10 mouse cellular contexts compared by ENCODE assay signal in the genomic region with DNA sequence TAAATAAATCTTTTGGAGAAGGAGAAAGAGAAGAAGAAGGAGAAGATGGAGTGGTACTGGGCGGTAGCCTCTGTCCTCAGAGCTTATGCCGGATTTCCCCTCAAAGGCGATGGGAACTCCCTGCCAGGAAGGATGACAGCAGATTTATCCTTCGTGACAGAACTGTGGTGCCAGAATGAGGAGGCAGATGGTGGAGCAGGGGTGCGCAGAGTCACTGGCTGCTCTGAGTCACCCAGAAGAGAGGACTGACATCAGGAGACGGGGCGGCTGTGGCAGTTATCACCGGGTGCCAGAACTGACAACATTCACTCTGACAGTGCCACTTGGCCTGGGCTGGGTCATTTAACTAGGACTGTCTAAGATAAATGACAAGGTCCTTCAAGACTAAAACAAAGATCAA. TPM values are rescaled to one million over a fixed set of nuclear protein-coding genes. Genes with fewer than 3 reads are reported as not detected.
DNase-seq lines count a peak whose midpoint lies in the region; ATAC-seq lines count a peak whose summit lies in the region.
"Had no signal": no experiment of that assay in that cellular context is flagged by ENCODE, and none has a peak within 500 bp of the region (broad histone marks: within the 10 kb centered on the region; RNA-seq: fewer than 3 reads in every experiment).

No protein-coding gene starts in this region.

- no peaks in the 10 kb centered on the region for H3K9me3 ChIP-seq in neural tube, embryonic 15.5 days (replicated peaks)
- H3K9me3 ChIP-seq: intestine, embryonic 15.5 days had no signal

- H3K27me3 ChIP-seq in neural tube, embryonic 15.5 days (replicated peaks) = no peaks in the 10 kb centered on the region

- ATAC-seq in neural tube, embryonic 15.5 days (ENCODE audit: low FRiP score) = no peak
- ATAC-seq: intestine, embryonic 15.5 days had no signal

- no peak overlapping the region for H3K4me3 ChIP-seq in neural tube, embryonic 15.5 days (replicated peaks)
- H3K4me3 ChIP-seq: heart, adult 2 months; intestine, embryonic 15.5 days had no signal

- no peak overlapping the region for H3K27ac ChIP-seq in neural tube, embryonic 15.5 days (replicated peaks)
- H3K27ac ChIP-seq: heart, adult 2 months; intestine, embryonic 15.5 days had no signal

- peaks cover 20% of the 10 kb centered on the region for H3K4me1 ChIP-seq in neural tube, embryonic 15.5 days

- H3K4me2 ChIP-seq in neural tube, embryonic 15.5 days = no peak overlapping the region
- H3K4me2 ChIP-seq: intestine, embryonic 15.5 days had no signal

- no peaks in the 10 kb centered on the region for H3K36me3 ChIP-seq in neural tube, embryonic 15.5 days
- H3K36me3 ChIP-seq: intestine, embryonic 15.5 days had no signal

- no peak overlapping the region for H3K9ac ChIP-seq in neural tube, embryonic 15.5 days (replicated peaks)
- H3K9ac ChIP-seq: intestine, embryonic 15.5 days had no signal

- intact Hi-C loops in left cerebral cortex, postnatal 10 days (cut with DNase I) = no loop called here

- WGBS in neural tube, embryonic 15.5 days = 73% methylated on average over 8 of the region's 8 CpGs

- peak; percentile 91 for DNase-seq in right cerebral cortex, adult 18-20 months
- no peak for DNase-seq in right cerebral cortex, postnatal 4 days
- DNase-seq in frontal cortex, adult 2 months (ENCODE audit: extremely low spot score in 1 of 2, low spot score in 1 of 2) = peak; percentile 84 to 90
- DNase-seq in left cerebral cortex, postnatal 10 days (ENCODE audit: extremely low spot score in 1 of 2, low spot score in 2 of 2) = peak; percentile 40 to 46
- DNase-seq in B cell, adult 2 months = no peak
- no peak for DNase-seq in natural killer cell, adult 2 months (ENCODE audit: low spot score in 2 of 2)
- DNase-seq: embryo, embryonic 11 days; heart, adult 2 months had no signal

RNA-seq across cellular contexts. Expression of a gene that starts 8.9 kb away (rescaled TPM):
- 6.9 and 8.4 TPM in 2 replicates for polyA plus RNA-seq in frontal cortex, adult 2 months (2012; rRNA removed)
- 1 to 10 TPM; 2.9 to 3.1 TPM for total RNA-seq in left cerebral cortex, postnatal 10 days (2021)
- 28.7 and 29.1 TPM in 2 replicates for polyA plus RNA-seq in neural tube, embryonic 15.5 days (2015; fragmentation: Nextera tagmentation; extraction: Ambion mirVana)

RNA-seq across cellular contexts. Expression of a gene that starts 38.3 kb away (rescaled TPM):
- 248 and 255 TPM in 2 replicates for polyA plus RNA-seq in frontal cortex, adult 2 months (2012; rRNA removed)
- 100 to 1,000 TPM; 218 to 234 TPM for total RNA-seq in left cerebral cortex, postnatal 10 days (2021)
- 226 and 288 TPM in 2 replicates for polyA plus RNA-seq in neural tube, embryonic 15.5 days (2015; fragmentation: Nextera tagmentation; extraction: Ambion mirVana)

RNA-seq across cellular contexts. Expression of a gene that starts 38.4 kb away (rescaled TPM):
- 1.2 and 2.3 TPM in 2 replicates for polyA plus RNA-seq in frontal cortex, adult 2 months (2012; rRNA removed)
- 1 to 10 TPM in 1 of 2 experiments, not detected in 1; 1.8 TPM for total RNA-seq in left cerebral cortex, postnatal 10 days (2021)
- 1.3 and 1.6 TPM in 2 replicates for polyA plus RNA-seq in neural tube, embryonic 15.5 days (2015; fragmentation: Nextera tagmentation; extraction: Ambion mirVana)
- total RNA-seq: heart, adult 2 months had no signal
- polyA plus RNA-seq: intestine, embryonic 15.5 days had no signal

RNA-seq across cellular contexts. Expression of a gene that starts 47.9 kb away (rescaled TPM):
- polyA plus RNA-seq in frontal cortex, adult 2 months (2012; rRNA removed) = not detected in 2 replicates
- total RNA-seq in left cerebral cortex, postnatal 10 days (2021) = not detected
- not detected in 2 replicates for polyA plus RNA-seq in neural tube, embryonic 15.5 days (2015; fragmentation: Nextera tagmentation; extraction: Ambion mirVana)
- total RNA-seq: heart, adult 2 months had no signal
- polyA plus RNA-seq: heart, adult 2 months; intestine, embryonic 15.5 days had no signal

Comparison
In these comparisons a context has a peak if more than half of its experiments do, and no peak if none do; other contexts are left out.
1. DNase-seq: peak in right cerebral cortex, adult 18-20 months (single experiment), frontal cortex, adult 2 months (2 of 2) and left cerebral cortex, postnatal 10 days (2 of 2); none in right cerebral cortex, postnatal 4 days (single experiment), B cell, adult 2 months (0 of 2) and natural killer cell, adult 2 months (0 of 2).